Mouse (Mus musculus): ENCODE results near the gene Obsl1.

DNA sequence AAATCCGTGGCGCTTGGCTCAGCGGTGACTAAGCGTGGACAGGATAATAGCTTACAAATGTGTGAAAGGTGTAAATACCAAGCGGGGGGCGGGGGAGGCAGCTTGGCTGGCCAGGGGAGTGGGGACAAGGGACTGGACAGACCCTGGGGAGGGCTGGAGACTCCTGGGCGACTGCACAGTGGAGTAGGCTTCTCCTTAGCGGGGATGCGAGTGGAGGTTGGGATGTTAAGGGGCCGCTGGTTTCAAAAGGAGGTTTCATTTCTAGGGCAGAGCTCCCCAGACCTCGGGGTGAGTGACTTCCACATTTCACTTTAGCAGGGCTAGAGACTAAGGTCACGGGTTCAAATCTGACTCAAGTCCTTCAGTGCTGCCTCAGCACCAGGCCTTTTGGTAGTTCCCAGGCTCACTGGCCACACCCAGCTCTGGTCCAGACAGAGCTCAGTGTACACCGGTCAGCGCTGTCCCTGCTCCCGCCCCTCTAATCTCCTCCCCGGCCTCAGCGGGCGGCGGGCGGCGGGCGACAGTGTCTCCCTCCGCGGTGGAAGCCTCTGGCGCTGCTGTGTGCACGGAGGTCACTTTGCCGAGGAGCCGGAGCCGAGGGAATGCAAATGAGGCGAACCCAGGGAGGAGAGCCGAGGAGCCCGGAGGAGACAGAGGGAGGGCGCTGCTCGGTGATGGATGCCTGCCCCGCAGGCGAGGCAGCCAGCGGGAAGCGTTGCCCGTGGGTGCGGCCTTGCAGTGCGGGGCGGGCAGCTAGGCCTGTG lies 48.0 kb downstream of the Obsl1 start:
- no peak for TF ChIP-seq CTCF (IDR thresholded peaks at IDR 0.05; ENCODE audit: insufficient read depth, low read length)
- TF ChIP-seq POLR2A (IDR thresholded peaks at IDR 0.05; ENCODE audit: borderline replicate concordance, extremely low read depth, low read depth, low read length): no peak
